Mouse (Mus musculus) 3T3-L1 (cell line): ENCODE measurements around the gene Olfm1.

Experiments
- DNase-seq: peaks from one replicate; pipeline ENCODE4 v3.0.0-alpha.2; 2015; ENCODE audit warnings: low read depth, low spot score

The Olfm1 gene

GRCm38 (mm10) chr2:28192821-28193689 is at the start of gene Olfm1:
Gene Olfm1, plus strand, starts transcription at chr2:28192992.
- DNase-seq = no peak

- DNase-seq = no peak
These were observed 49.3 kb upstream of the Olfm1 start for GRCm38 (mm10) chr2:28143417-28144045.

DNA sequence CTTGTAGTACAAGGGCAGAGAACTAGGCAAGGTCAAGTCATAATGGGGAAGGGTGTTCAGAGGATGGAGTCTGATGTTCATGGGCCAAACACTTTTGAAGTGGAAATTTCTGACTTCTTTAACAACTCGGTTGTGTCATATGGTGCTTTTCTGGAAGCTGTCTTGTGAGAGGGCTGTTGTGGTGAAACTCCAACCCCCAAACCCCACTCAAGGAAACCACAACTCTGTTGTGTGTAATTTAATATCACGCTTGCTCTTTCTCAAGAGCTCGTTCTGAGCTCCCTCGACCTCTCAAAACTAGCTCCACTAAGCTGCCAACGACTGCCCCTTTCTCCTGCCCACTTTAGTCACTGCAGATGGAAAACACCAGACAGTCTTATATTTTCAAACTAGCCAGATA is 47.1 kb upstream of the Olfm1 start:
- DNase-seq = no peak

GRCm38 (mm10) chr2:28146152-28146551 is 46.6 kb upstream of the Olfm1 start:
- DNase-seq = no peak

DNA sequence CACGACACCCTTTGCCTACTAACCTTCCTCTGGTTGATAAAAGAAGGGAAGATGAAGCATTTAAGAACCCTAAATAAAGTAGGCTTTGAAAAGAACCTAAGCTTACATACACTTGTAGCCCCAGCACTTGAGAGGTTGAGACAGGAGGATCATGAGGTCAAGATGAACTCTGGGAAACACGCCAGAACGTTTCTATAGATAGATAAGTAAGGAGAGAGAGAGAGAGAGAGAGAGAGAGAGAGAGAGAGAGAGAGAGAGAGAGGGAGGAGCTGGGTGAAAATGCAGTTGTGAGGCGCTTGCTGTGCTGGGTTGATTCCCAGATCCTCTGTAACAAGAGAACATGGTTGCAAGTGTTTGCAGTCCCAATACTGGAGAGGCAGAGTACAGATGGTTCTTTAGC is 46.1 kb upstream of the Olfm1 start:
- no peak for DNase-seq

- DNase-seq = no peak
These were observed 45.5 kb upstream of the Olfm1 start for GRCm38 (mm10) chr2:28147248-28147794.

- DNase-seq = no peak
These were observed 43.1 kb upstream of the Olfm1 start for GRCm38 (mm10) chr2:28149688-28150087.

DNA sequence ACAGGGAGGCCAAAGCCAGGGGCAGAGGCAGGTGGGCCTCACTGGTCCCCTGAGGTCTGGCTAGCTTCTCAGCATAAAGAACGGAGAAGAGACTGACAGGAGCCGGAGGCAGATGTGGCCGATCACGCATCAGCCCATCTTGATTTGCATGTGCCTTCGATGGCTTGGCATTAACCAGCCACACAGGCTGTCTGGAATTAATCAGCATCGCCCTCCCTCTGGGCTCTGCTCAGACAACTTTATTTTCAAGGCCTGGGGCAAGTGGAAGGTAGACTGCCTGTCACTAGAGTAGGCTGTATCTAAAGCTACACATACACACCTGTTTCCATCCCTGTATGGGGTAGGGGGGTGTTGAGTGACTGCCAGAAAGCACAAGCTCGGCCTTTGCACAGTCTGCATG is 32.2 kb upstream of the Olfm1 start:
- no peak for DNase-seq

GRCm38 (mm10) chr2:28165570-28165969 is 27.2 kb upstream of the Olfm1 start:
- no peak for DNase-seq

DNA sequence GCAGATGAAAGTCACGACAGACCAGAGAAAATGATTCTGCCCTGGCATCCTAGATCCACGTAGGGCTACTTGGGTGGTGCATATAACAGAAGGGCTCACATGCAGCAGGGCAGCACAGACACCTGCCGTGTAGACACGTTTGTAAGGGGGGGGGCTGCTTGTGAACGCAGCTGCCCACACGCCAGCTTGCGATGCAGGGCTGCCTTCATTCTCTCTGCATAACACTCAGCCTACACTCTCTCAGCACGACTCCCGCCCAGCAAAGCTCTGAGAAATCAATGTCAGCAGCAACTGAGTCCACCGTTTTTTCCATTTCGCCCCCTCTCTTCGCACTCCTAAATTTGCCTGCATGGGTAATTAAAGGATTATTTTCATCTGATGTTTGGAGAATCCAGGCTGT is 23.5 kb upstream of the Olfm1 start:
- DNase-seq = no peak

GRCm38 (mm10) chr2:28171962-28172361 is 20.8 kb upstream of the Olfm1 start:
- DNase-seq = no peak

DNA sequence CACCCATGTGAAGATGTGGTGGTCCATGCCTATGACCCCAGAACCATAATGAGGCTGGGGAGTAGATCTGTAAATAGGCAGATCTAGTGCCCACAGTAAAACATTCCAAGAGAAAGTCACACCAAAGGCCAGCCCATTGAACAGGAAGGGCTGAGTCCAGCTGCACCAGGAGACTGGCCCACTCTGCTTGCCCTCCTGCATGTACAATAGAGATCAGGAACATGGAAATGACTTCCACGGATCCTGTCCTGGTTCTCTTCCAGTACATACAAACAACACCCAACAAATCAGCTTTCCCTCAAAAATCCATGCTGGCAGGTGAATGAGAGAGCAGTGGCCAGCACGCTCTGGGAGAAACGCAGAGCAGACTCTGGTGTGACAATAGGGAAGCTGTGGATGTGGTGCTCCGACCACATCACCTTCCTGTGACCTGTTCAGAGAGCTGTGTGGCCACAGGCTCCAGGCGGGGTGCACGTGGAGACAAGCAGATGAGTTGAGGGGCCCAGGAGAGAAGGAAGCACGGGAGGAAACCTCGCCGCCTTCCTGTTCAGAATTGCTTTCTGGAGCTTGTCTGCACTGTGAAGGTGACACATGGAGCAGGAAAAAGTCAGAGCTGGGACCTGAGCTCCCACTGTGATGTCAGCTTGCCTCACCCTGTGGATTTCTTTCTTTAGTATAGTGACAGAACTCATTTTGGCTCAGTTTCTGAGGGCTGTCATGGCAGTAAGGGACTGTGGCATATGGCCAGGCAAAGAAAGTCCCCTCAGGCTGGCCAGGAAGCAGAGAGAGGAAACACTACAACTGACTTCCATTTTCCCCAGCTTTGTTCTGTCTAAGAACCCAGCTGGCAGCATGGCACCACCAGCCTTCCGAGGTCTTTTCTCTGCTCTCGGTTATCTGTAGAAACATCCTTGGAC is 19.3 kb upstream of the Olfm1 start:
- DNase-seq = no peak

- DNase-seq = no peak
These were observed 18.4 kb upstream of the Olfm1 start for GRCm38 (mm10) chr2:28174441-28174840.

GRCm38 (mm10) chr2:28178600-28178999 is 14.2 kb upstream of the Olfm1 start:
- DNase-seq = no peak

DNA sequence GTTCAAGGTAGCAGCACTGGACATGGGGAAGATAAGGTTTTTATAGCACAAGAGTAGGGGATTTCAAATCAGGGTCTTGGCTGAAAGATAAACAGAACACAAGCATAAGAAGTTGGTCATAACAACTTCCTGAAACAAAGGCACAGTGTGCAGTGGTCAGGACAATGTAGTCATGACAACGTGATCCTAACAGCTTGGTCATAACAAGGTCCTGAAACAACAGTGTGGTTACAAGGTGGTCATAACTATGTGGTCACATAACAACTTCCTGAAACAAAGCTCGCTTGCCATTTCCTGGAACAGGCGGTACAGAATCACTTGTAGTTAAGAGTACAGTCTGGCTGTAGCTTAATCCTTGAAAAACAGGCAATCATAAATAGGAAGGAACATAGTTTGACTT is 12.7 kb upstream of the Olfm1 start:
- DNase-seq = no peak

DNA sequence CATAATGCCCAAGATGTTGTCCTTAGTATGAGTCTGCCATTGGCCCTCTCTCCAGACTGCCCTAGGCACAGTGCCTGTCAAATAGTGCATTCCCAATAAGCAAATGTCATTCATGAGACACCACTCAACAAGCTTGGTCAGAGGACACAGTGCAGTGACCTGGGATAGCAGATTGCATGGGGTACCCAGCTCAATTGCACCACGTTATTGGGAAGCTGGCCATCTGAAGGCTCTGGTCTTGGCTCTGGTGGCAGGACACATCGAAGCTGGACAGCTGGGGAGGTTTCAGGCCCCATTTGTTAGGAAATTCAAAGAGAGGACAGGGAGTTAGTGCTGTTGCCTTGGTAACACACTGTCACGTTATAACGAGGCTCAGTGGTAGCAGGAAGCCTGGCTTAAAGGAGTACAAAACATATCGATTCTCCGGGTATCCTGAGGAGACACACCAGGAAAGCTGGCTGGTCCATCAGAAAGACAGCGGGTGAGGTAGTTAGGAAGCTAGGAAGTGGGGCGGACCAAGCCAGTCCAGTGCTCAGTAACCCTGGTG is 4.3 kb upstream of the Olfm1 start:
- DNase-seq = no peak

DNA sequence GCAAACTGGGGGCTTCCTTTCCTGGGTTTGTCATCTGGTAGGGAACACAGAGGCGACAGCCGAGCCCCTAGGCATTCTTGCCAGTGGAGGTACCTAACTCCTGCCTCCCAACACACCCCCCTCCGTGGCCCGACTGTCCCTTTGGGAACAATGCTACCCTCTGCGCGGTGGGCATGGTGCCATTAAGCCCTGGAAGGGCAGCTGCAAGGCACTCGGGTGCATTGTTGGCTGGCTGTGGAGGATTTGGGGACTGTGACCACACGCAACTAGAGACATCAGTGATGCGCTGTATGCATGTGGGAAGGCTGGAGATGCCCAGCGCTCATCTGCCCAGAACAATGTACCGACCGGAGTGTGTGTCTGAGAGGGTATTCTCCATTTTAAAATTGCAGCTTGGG is 897 bp downstream of the Olfm1 start:
- DNase-seq = no peak

- peak; percentile 43 for DNase-seq
These were observed 2.3 kb downstream of the Olfm1 start for GRCm38 (mm10) chr2:28194962-28195617.

DNA sequence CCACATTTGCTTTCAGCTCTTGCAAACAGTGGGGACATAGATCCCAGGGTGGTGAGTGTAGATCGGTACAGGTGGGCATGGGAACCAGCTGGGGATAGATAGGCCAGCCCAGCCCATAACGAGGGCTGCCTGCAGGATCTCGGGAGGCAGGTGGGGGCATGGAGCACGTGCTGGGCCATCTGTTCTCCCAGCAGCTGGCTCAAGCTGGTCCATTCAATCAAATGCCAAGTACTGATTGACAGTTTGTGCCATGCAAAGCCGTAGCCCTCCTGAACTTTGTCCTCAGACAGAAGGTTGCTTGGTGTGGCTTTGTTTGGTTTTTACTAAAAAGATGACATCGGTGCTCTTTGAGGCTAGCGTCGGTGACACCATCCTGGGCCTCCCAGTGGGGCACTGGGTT is 2.9 kb downstream of the Olfm1 start:
- no peak for DNase-seq

DNA sequence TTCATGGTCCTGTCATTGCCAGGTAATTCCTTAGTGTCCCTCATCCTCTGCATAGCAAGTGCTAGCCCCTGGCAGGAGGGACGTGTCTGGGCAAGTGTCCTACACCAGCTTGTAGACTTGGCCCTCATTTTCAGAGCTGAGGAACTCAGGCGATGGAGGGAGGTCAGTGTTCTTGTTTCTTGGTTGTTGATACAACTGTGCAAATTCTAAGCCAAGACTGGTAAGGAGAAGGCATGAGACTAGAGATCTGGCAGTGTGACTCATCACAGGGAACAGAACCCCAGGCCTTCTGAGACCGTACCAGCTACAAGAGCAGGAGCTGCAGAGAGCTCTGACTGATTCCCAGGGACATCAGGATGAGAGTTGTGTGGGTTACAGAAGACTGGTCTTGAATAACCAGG is 8.6 kb downstream of the Olfm1 start:
- DNase-seq = peak; percentile 22

GRCm38 (mm10) chr2:28204167-28204566 is 11.4 kb downstream of the Olfm1 start:
- peak; percentile 94 for DNase-seq
